Mouse (Mus musculus) hindbrain, embryonic 15.5 days (tissue): ENCODE measurements at regions not wholly inside any gene's neighbourhood (a gene's known extent, or its start where the extent isn't known, plus 50 kb on each side); places are given as distances from the start of the nearest gene placed in this dataset.
A peak's percentile ranks its signal among the peaks of the same experiment; 100 is the strongest.

ENCODE experiments used
- ATAC-seq: fragments of 200-750 bp; cut with Nextera tagmentation; 2 replicates; pipeline ENCODE4 v1.8.0; 2017; ENCODE audit warnings: low read depth, moderate number of reproducible peaks, moderate TSS enrichment; ENCODE audit not compliant: low FRiP score
- H3K27ac ChIP-seq: fragments of 300-500 bp; sonication (generic); replicated peaks from 2 replicates; pipeline ENCODE4 v1.5.1; 2015; ENCODE audit warnings: mild to moderate bottlenecking, inconsistent platforms
- H3K27me3 ChIP-seq: fragments of 300-500 bp; sonication (generic); 2 replicates; pipeline ENCODE4 v1.6.1; 2015; ENCODE audit warnings: control low read depth, inconsistent platforms
- H3K36me3 ChIP-seq: fragments of 300-500 bp; sonication (generic); 2 replicates; pipeline ENCODE4 v1.6.1; 2015; ENCODE audit warnings: control low read depth, inconsistent platforms
- H3K4me1 ChIP-seq: fragments of 300-500 bp; sonication (generic); replicated peaks from 2 replicates; pipeline ENCODE4 v1.6.1; 2015; ENCODE audit warnings: control low read depth, inconsistent platforms
- H3K4me2 ChIP-seq: fragments of 300-500 bp; sonication (generic); 2 replicates; pipeline ENCODE4 v1.6.1; 2015; ENCODE audit warnings: moderate library complexity, mild to moderate bottlenecking, inconsistent platforms
- H3K4me3 ChIP-seq: fragments of 300-500 bp; sonication (generic); 2 replicates; pipeline ENCODE4 v1.5.1; 2015; ENCODE audit warnings: mild to moderate bottlenecking, inconsistent platforms
- H3K9ac ChIP-seq: fragments of 300-500 bp; sonication (generic); 2 replicates; pipeline ENCODE4 v1.6.1; 2015; ENCODE audit warnings: inconsistent platforms
- H3K9me3 ChIP-seq: fragments of 300-500 bp; sonication (generic); 2 replicates; pipeline ENCODE4 v1.6.1; 2016; ENCODE audit warnings: control low read depth, inconsistent platforms
- WGBS: fragments of 180-500 bp; shearing (Covaris S2); methylation state at CpG from one replicate; pipeline ENCODE4 v1.1.7; 2015; 5-methylcytosine and 5-hydroxymethylcytosine counted together

GRCm38 (mm10) chrX:166709306-166709705, 123.8 kb upstream of the Egfl6 start:
- Histone ChIP-seq H3K9ac (no peak overlapping the region), H3K4me2 (no peak overlapping the region), H3K27ac (no peak overlapping the region), H3K4me3 (no peak overlapping the region), H3K36me3 (no peaks in the 10 kb centered on the region), H3K4me1 (no peaks in the 10 kb centered on the region), H3K27me3 (no peaks in the 10 kb centered on the region), H3K9me3 (no peaks in the 10 kb centered on the region)
- ATAC-seq = no peak
- WGBS = 73% methylated on average over 2 of the region's 2 CpGs

GRCm38 (mm10) chrX:166708106-166708505, 122.6 kb upstream of the Egfl6 start:
- no peaks in the 10 kb centered on the region for H3K36me3 ChIP-seq
- no peak overlapping the region for H3K9ac ChIP-seq
- 81% methylated on average over 1 of the region's 1 CpGs for WGBS
- H3K4me3 ChIP-seq = no peak overlapping the region
- no peak overlapping the region for H3K27ac ChIP-seq
- no peaks in the 10 kb centered on the region for H3K9me3 ChIP-seq
- H3K4me2 ChIP-seq = no peak overlapping the region
- ATAC-seq = no peak
- no peaks in the 10 kb centered on the region for H3K4me1 ChIP-seq
- H3K27me3 ChIP-seq = no peaks in the 10 kb centered on the region

- 76% methylated on average over 1 of the region's 1 CpGs for WGBS
- Histone ChIP-seq H3K27ac (no peak overlapping the region), H3K4me2 (no peak overlapping the region), H3K36me3 (no peaks in the 10 kb centered on the region), H3K4me1 (no peaks in the 10 kb centered on the region), H3K9me3 (no peaks in the 10 kb centered on the region), H3K4me3 (no peak overlapping the region), H3K27me3 (no peaks in the 10 kb centered on the region), H3K9ac (no peak overlapping the region)
- no peak for ATAC-seq
These were observed 121.5 kb upstream of the Egfl6 start for GRCm38 (mm10) chrX:166707029-166707428.

GRCm38 (mm10) chrX:166704311-166704710, 118.8 kb upstream of the Egfl6 start:
- Histone ChIP-seq H3K9ac (no peak overlapping the region), H3K4me3 (no peak overlapping the region), H3K36me3 (no peaks in the 10 kb centered on the region), H3K27ac (no peak overlapping the region), H3K4me2 (no peak overlapping the region), H3K4me1 (no peaks in the 10 kb centered on the region), H3K9me3 (no peaks in the 10 kb centered on the region), H3K27me3 (no peaks in the 10 kb centered on the region)
- 90% methylated on average over 2 of the region's 2 CpGs for WGBS
- ATAC-seq = no peak

- 83% methylated on average over 3 of the region's 3 CpGs for WGBS
- H3K9ac ChIP-seq = no peak overlapping the region
- H3K36me3 ChIP-seq = no peaks in the 10 kb centered on the region
- H3K4me3 ChIP-seq = no peak overlapping the region
- no peaks in the 10 kb centered on the region for H3K27me3 ChIP-seq
- no peaks in the 10 kb centered on the region for H3K9me3 ChIP-seq
- H3K4me2 ChIP-seq = no peak overlapping the region
- H3K4me1 ChIP-seq = no peaks in the 10 kb centered on the region
- no peak for ATAC-seq
- no peak overlapping the region for H3K27ac ChIP-seq
These were observed 108.7 kb upstream of the Egfl6 start for GRCm38 (mm10) chrX:166694219-166694618.

- Histone ChIP-seq H3K4me3 (no peak overlapping the region), H3K27ac (no peak overlapping the region), H3K27me3 (no peaks in the 10 kb centered on the region), H3K9me3 (no peaks in the 10 kb centered on the region), H3K4me2 (no peak overlapping the region), H3K4me1 (no peaks in the 10 kb centered on the region), H3K36me3 (no peaks in the 10 kb centered on the region), H3K9ac (no peak overlapping the region)
- ATAC-seq = peak; percentile 74
- 53% methylated on average over 3 of the region's 3 CpGs for WGBS
These were observed 103.3 kb upstream of the Egfl6 start for GRCm38 (mm10) chrX:166688779-166689178.

GRCm38 (mm10) chrX:166673404-166673803, 87.9 kb upstream of the Egfl6 start:
- WGBS = 82% methylated on average over 3 of the region's 3 CpGs
- H3K27me3 ChIP-seq = no peaks in the 10 kb centered on the region
- no peaks in the 10 kb centered on the region for H3K9me3 ChIP-seq
- no peak for ATAC-seq
- H3K4me2 ChIP-seq = no peak overlapping the region
- no peak overlapping the region for H3K9ac ChIP-seq
- H3K4me3 ChIP-seq = no peak overlapping the region
- H3K36me3 ChIP-seq = no peaks in the 10 kb centered on the region
- no peak overlapping the region for H3K27ac ChIP-seq
- no peaks in the 10 kb centered on the region for H3K4me1 ChIP-seq

GRCm38 (mm10) chrX:166672617-166673016, 87.1 kb upstream of the Egfl6 start:
- Histone ChIP-seq H3K36me3 (no peaks in the 10 kb centered on the region), H3K27me3 (no peaks in the 10 kb centered on the region), H3K9me3 (no peaks in the 10 kb centered on the region), H3K4me2 (no peak overlapping the region), H3K27ac (no peak overlapping the region), H3K4me1 (no peaks in the 10 kb centered on the region), H3K4me3 (no peak overlapping the region), H3K9ac (no peak overlapping the region)
- WGBS = 91% methylated on average over 1 of the region's 1 CpGs
- ATAC-seq = no peak

GRCm38 (mm10) chrX:166671853-166672252, 86.3 kb upstream of the Egfl6 start:
- Histone ChIP-seq H3K9ac (no peak overlapping the region), H3K27me3 (no peaks in the 10 kb centered on the region), H3K9me3 (no peaks in the 10 kb centered on the region), H3K36me3 (no peaks in the 10 kb centered on the region), H3K4me3 (no peak overlapping the region), H3K4me1 (no peaks in the 10 kb centered on the region), H3K4me2 (no peak overlapping the region), H3K27ac (no peak overlapping the region)
- ATAC-seq = no peak
- 96% methylated on average over 4 of the region's 4 CpGs for WGBS

GRCm38 (mm10) chrX:166666304-166666703, 80.8 kb upstream of the Egfl6 start:
- WGBS = 75% methylated on average over 2 of the region's 2 CpGs
- ATAC-seq = no peak
- no peaks in the 10 kb centered on the region for H3K36me3 ChIP-seq

GRCm38 (mm10) chrX:166661808-166662207, 76.3 kb upstream of the Egfl6 start:
- 46% methylated on average over 6 of the region's 6 CpGs for WGBS
- Histone ChIP-seq H3K4me3 (no peak overlapping the region), H3K9ac (no peak overlapping the region), H3K27ac (peak overlapping the region; percentile 86), H3K4me1 (0 out of 2 replicates have a peak, but pooled peaks cover 7% of the 10 kb centered on the region), H3K36me3 (no peaks in the 10 kb centered on the region), H3K9me3 (no peaks in the 10 kb centered on the region), H3K27me3 (peaks cover 3% of the 10 kb centered on the region; the same call in 1 of the 2 replicates), H3K4me2 (no peak overlapping the region)
- ATAC-seq = peak; percentile 57

More at GRCm38 (mm10) chrX:166666304-166666703, 80.8 kb upstream of the Egfl6 start:
- no peak overlapping the region for H3K9ac ChIP-seq
- no peak overlapping the region for H3K27ac ChIP-seq
- no peak overlapping the region for H3K4me2 ChIP-seq
- peaks cover 3% of the 10 kb centered on the region; the same call in 1 of the 2 replicates for H3K27me3 ChIP-seq
- H3K4me1 ChIP-seq = 0 out of 2 replicates have a peak, but pooled peaks cover 4% of the 10 kb centered on the region
- no peak overlapping the region for H3K4me3 ChIP-seq
- no peaks in the 10 kb centered on the region for H3K9me3 ChIP-seq

- Histone ChIP-seq H3K4me2 (peak overlapping the region; percentile 52), H3K27ac (peak overlapping the region; percentile 86), H3K27me3 (peaks cover 3% of the 10 kb centered on the region; the same call in 1 of the 2 replicates), H3K9me3 (no peaks in the 10 kb centered on the region), H3K36me3 (no peaks in the 10 kb centered on the region), H3K4me3 (peak overlapping the region; percentile 16; the same call in 1 of the 2 replicates), H3K4me1 (0 out of 2 replicates have a peak, but pooled peaks cover 7% of the 10 kb centered on the region), H3K9ac (peak overlapping the region; percentile 40; the same call in 1 of the 2 replicates)
- ATAC-seq = peak; percentile 90
- WGBS = 25% methylated on average over 16 of the region's 16 CpGs
These were observed 75.7 kb upstream of the Egfl6 start for GRCm38 (mm10) chrX:166661043-166661718.

GRCm38 (mm10) chrX:166660715-166661042, 75.2 kb upstream of the Egfl6 start:
- Histone ChIP-seq H3K27ac (no peak overlapping the region), H3K4me2 (no peak overlapping the region), H3K9me3 (no peaks in the 10 kb centered on the region), H3K4me3 (no peak overlapping the region), H3K36me3 (no peaks in the 10 kb centered on the region), H3K4me1 (0 out of 2 replicates have a peak, but pooled peaks cover 7% of the 10 kb centered on the region), H3K27me3 (peaks cover 3% of the 10 kb centered on the region; the same call in 1 of the 2 replicates), H3K9ac (no peak overlapping the region)
- ATAC-seq = peak; percentile 64; the same call in 1 of the 2 replicates
- 29% methylated on average over 6 of the region's 6 CpGs for WGBS
